Mouse (Mus musculus): ENCODE measurements around the gene Mrpl9. TPM values are rescaled to one million over a fixed set of nuclear protein-coding genes. Genes with fewer than 3 reads are reported as not detected.

Gene Mrpl9
- polyA plus RNA-seq, 1 experiment from 2014 or later, result 47.5 TPM

DNA sequence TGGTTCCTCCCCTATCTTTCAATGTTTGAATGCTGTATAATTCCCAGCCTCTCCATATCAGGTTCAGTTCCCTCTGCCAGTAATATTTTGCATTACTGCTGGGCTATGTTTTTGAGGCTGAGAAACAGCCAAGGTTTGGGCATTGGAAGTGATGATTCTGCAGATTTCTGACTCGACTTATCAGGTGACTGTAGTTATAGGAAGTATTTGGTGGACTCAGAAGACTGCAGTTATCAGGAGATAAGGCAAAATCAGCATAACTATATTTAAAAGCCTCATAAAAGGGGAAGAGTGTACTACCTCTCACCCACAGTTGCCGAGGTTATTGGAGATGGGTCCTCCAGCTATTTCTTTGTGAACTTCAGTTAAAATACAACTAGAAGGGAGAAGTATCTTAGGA is 12.1 kb upstream of the Mrpl9 start:
- no peak overlapping the region for H3K4me2 ChIP-seq
- no peak overlapping the region for H3K27ac ChIP-seq
- DNase-seq (no peak), ATAC-seq (ENCODE audit: low read depth) (no peak)
- WGBS (ENCODE audit: insufficient replicate concordance), result 14% methylated on average over 2 of the region's 2 CpGs
- H3K9ac ChIP-seq, result no peak overlapping the region
- no peaks in the 10 kb centered on the region for H3K4me1 ChIP-seq (replicated peaks)
- H3K4me3 ChIP-seq (replicated peaks), result no peak overlapping the region
- no peaks in the 10 kb centered on the region for H3K9me3 ChIP-seq (replicated peaks)
- no peaks in the 10 kb centered on the region for H3K27me3 ChIP-seq
- H3K36me3 ChIP-seq, result no peaks in the 10 kb centered on the region

DNA sequence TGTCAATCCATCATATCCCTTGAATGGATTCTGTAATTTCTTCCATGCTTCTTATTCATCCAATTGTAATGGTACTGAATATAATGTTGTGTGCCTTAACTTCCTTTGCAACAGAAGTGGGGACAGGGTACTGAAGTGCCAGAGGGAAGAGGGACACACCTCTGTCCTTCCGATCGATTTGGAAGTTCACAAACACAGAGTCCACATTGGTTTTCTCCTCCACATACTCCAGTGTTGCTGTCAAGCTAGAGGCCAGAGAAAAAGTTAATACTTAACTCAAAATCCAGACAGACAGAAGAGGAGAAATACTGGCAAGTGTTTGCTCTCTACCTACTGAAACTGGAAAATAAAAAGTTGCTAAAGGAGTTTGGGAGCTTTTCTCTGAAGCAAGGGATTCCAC is 8.8 kb upstream of the Mrpl9 start:
- WGBS (ENCODE audit: insufficient replicate concordance), result 69% methylated on average over 2 of the region's 2 CpGs
- H3K9ac ChIP-seq, result no peak overlapping the region
- ATAC-seq (ENCODE audit: low read depth), result no peak
- H3K4me2 ChIP-seq, result no peak overlapping the region
- H3K36me3 ChIP-seq, result no peaks in the 10 kb centered on the region
- H3K27ac ChIP-seq, result peak overlapping the region; percentile 16; the same call in 1 of the 2 replicates
- no peak overlapping the region for H3K4me3 ChIP-seq (replicated peaks)
- H3K9me3 ChIP-seq (replicated peaks), result no peaks in the 10 kb centered on the region
- H3K27me3 ChIP-seq, result 0 out of 2 replicates have a peak, but pooled peaks cover 4% of the 10 kb centered on the region
- no peak for DNase-seq
- H3K4me1 ChIP-seq (replicated peaks), result no peaks in the 10 kb centered on the region

DNA sequence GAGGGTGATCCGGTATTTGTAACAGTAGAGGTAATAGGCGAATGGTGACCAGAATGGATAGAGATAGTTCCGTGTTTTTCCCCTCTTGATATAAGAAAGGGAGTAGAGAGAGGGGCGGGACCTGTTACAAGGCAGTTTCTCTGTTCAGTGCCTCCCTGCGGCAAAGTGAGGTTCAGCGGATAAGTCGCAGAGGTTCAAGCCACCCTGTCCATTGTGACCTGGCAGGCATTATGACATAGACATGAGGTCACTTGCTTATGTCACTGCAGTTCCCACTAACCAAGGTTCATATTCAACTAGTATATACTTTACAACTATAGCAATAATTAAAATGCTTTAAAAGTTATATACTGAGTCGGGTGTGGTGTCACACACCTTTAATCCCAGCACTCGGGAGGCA is 6.7 kb upstream of the Mrpl9 start:
- peaks cover 12% of the 10 kb centered on the region for H3K27me3 ChIP-seq
- no peak overlapping the region for H3K4me3 ChIP-seq (replicated peaks)
- H3K9me3 ChIP-seq (replicated peaks), result no peaks in the 10 kb centered on the region
- H3K36me3 ChIP-seq, result no peaks in the 10 kb centered on the region
- H3K4me1 ChIP-seq (replicated peaks), result no peaks in the 10 kb centered on the region
- no peak overlapping the region for H3K9ac ChIP-seq
- no peak overlapping the region for H3K4me2 ChIP-seq
- ATAC-seq (ENCODE audit: low read depth), result no peak
- no peak overlapping the region for H3K27ac ChIP-seq
- 69% methylated on average over 9 of the region's 9 CpGs for WGBS (ENCODE audit: insufficient replicate concordance)
- no peak for DNase-seq

DNA sequence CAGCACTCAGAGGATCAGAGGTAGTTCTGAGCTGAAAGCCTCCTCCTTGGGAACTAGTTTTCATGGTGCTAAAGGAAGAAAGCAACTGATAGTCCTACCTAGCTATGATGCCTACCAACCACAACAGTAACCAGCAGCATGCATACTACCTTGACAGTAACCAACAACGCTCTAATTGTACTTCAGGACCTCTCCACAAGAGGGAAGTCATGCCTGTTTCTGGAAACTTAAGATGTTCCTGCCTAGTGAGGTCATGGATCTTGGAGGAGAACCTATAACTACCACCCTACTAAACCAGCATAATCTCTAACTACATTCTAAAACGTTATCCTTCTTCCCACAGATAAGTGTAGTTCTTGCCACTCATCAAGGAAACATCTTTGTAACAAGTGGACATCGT is 1.9 kb upstream of the Mrpl9 start:
- WGBS (ENCODE audit: insufficient replicate concordance), result 31% methylated on average over 3 of the region's 3 CpGs
- ATAC-seq (ENCODE audit: low read depth) (no peak), DNase-seq (no peak)
- Histone ChIP-seq H3K9me3 (replicated peaks) (no peaks in the 10 kb centered on the region), H3K9ac (no peak overlapping the region), H3K4me2 (no peak overlapping the region), H3K36me3 (peaks cover 19% of the 10 kb centered on the region), H3K4me3 (replicated peaks) (no peak overlapping the region), H3K4me1 (replicated peaks) (peaks cover 13% of the 10 kb centered on the region), H3K27ac (no peak overlapping the region), H3K27me3 (peaks cover 15% of the 10 kb centered on the region)

DNA sequence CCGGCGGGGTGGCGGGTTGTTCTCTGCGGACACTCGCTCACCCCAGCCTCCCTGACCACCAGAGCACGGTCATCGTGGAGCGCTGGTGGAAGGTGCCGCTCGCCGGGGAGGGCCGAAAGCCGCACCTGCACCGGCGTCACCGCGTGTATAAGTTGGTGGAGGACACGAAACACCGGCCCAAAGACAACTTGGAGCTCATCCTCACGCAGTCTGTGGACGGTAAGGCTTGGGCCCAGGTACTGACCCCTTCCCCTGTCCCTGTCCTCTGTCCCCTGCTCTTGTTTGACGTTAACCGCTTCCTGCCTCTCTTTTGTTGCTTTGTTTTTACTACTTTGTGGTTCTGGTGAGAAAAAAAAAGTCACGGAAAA is 463 bp downstream of the Mrpl9 start, which contains the start of gene Oaz3:
TSS of gene Oaz3 (minus strand) at position 319 of the 368 bp plus-strand sequence.
- H3K9ac ChIP-seq, result peak within 1 kb of the TSS; percentile 94
- DNase-seq (no peak), ATAC-seq (ENCODE audit: low read depth) (peak; percentile 66)
- peaks cover 43% of the 10 kb centered on the region for H3K36me3 ChIP-seq
- no peaks in the 10 kb centered on the region for H3K9me3 ChIP-seq (replicated peaks)
- peaks cover 13% of the 10 kb centered on the region for H3K4me1 ChIP-seq (replicated peaks)
- WGBS (ENCODE audit: insufficient replicate concordance), result 2% methylated on average over 24 of the region's 24 CpGs
- H3K27me3 ChIP-seq, result peaks cover 11% of the 10 kb centered on the region
- peak within 1 kb of the TSS; percentile 88 for H3K4me2 ChIP-seq
- peak within 1 kb of the TSS; percentile 69 for H3K27ac ChIP-seq
- H3K4me3 ChIP-seq (replicated peaks), result peak within 1 kb of the TSS; percentile 80

DNA sequence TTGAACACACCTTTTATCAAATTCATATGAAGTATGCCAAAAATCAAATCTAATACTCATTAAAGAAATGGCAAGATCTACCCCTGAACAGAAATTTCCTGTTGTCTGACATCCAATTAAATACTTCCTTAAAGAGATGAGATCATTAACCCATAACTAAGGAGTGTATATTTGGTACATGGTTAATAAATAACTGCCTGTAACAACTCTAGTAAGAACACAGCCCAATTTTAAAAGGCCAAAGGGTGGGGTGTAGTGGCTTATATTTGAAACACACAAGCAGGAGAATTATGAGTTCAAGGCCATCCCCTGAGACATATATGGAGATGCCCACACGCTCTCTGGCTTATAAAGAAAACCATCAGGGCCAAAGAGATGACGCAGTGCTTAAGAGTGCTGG is 6.3 kb downstream of the Mrpl9 start:
- ATAC-seq (ENCODE audit: low read depth) (no peak), DNase-seq (no peak)
- no peak overlapping the region for H3K4me2 ChIP-seq
- H3K27me3 ChIP-seq, result no peaks in the 10 kb centered on the region
- H3K4me1 ChIP-seq (replicated peaks), result peaks cover 10% of the 10 kb centered on the region
- no peak overlapping the region for H3K4me3 ChIP-seq (replicated peaks)
- H3K9me3 ChIP-seq (replicated peaks), result no peaks in the 10 kb centered on the region
- 82% methylated on average over 2 of the region's 2 CpGs for WGBS (ENCODE audit: insufficient replicate concordance)
- no peak overlapping the region for H3K27ac ChIP-seq
- H3K36me3 ChIP-seq, result peaks cover 53% of the 10 kb centered on the region
- no peak overlapping the region for H3K9ac ChIP-seq

DNA sequence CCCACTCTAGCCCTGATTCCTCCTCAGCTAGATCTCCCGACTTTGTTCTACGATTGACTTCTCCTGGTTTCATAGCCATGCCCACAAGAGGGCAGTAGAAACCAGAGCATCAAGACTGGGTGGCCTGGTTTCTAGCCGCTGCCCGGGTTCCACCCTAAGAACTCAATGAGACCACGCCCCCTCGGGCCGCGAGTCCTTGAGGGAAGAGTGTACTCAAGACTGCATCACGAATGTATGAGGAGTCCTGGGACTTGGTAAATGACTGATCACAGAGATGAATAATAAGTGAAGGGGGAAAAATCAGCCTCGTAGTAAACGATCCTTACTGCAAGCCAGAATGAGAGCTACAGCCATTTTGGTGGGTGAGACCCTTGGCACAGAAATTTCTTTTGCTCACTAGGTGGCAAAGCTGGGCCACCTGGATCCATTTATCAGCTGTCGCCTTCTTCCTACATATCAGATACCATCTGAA is 13.4 kb downstream of the Mrpl9 start:
- Histone ChIP-seq H3K9ac (no peak overlapping the region), H3K4me2 (peak overlapping the region; percentile 44), H3K36me3 (no peaks in the 10 kb centered on the region), H3K9me3 (replicated peaks) (no peaks in the 10 kb centered on the region), H3K27ac (no peak overlapping the region), H3K27me3 (0 out of 2 replicates have a peak, but pooled peaks cover 6% of the 10 kb centered on the region), H3K4me3 (replicated peaks) (peak overlapping the region; percentile 18; the same call in 1 of the 2 replicates), H3K4me1 (replicated peaks) (peaks cover 5% of the 10 kb centered on the region; the same call in 1 of the 2 replicates)
- WGBS (ENCODE audit: insufficient replicate concordance), result 4% methylated on average over 12 of the region's 12 CpGs
- DNase-seq, result peak; percentile 77
- peak; percentile 79 for ATAC-seq (ENCODE audit: low read depth)

DNA sequence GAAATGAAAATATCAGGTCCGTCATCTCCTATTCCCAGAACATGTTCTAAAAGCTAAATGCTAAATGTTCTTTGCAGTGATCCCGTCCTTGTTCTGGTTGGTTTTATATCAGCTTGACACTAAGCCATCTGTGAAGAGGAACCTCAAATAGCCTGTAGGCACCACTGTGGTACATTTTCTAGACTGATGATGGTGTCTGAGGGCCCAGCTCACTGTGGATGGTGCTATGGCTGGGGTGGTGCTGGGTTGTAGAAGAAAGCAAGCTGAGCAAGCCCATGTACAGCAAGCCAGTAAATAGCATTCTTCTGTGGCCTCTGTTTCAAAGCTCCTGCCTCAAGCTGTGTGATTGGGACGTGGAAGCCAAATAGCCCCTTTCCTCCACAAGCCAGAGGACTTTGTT is 13.9 kb downstream of the Mrpl9 start:
- H3K27me3 ChIP-seq, result 0 out of 2 replicates have a peak, but pooled peaks cover 6% of the 10 kb centered on the region
- no peak overlapping the region for H3K9ac ChIP-seq
- H3K4me3 ChIP-seq (replicated peaks), result no peak overlapping the region
- H3K36me3 ChIP-seq, result no peaks in the 10 kb centered on the region
- no peak overlapping the region for H3K27ac ChIP-seq
- ATAC-seq (ENCODE audit: low read depth) (no peak), DNase-seq (no peak)
- H3K9me3 ChIP-seq (replicated peaks), result no peaks in the 10 kb centered on the region
- peaks cover 3% of the 10 kb centered on the region; the same call in 1 of the 2 replicates for H3K4me1 ChIP-seq (replicated peaks)
- WGBS (ENCODE audit: insufficient replicate concordance), result 79% methylated on average over 3 of the region's 3 CpGs
- peak overlapping the region; percentile 44; the same call in 1 of the 2 replicates for H3K4me2 ChIP-seq

DNA sequence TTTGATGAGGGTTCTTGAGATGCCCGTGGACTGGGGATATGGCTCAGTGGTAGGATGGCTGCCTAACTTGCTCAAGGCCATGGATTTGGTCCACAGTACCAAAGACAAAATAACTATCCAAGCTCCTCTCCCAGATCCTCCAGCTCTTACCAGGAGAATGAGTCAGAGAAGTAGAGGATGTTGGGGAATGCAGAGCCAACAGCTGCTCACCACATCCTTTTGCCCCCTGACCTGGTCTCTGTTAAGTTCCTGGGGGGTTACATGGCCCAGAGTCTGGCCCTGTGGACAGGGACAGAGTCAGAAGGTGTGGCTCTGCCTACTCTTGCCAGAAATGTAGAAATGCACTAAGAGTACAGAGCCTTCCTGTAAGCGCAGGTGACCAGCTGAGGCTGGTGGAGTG is 16.7 kb downstream of the Mrpl9 start:
- ATAC-seq (ENCODE audit: low read depth), result no peak
- 73% methylated on average over 2 of the region's 2 CpGs for WGBS (ENCODE audit: insufficient replicate concordance)
- H3K27ac ChIP-seq, result no peak overlapping the region
- H3K9ac ChIP-seq, result no peak overlapping the region
- H3K9me3 ChIP-seq (replicated peaks), result no peaks in the 10 kb centered on the region
- H3K4me2 ChIP-seq, result no peak overlapping the region
- no peaks in the 10 kb centered on the region for H3K36me3 ChIP-seq
- 0 out of 2 replicates have a peak, but pooled peaks cover 6% of the 10 kb centered on the region for H3K27me3 ChIP-seq
- no peak for DNase-seq
- H3K4me1 ChIP-seq (replicated peaks), result peaks cover 3% of the 10 kb centered on the region; the same call in 1 of the 2 replicates
- no peak overlapping the region for H3K4me3 ChIP-seq (replicated peaks)

DNA sequence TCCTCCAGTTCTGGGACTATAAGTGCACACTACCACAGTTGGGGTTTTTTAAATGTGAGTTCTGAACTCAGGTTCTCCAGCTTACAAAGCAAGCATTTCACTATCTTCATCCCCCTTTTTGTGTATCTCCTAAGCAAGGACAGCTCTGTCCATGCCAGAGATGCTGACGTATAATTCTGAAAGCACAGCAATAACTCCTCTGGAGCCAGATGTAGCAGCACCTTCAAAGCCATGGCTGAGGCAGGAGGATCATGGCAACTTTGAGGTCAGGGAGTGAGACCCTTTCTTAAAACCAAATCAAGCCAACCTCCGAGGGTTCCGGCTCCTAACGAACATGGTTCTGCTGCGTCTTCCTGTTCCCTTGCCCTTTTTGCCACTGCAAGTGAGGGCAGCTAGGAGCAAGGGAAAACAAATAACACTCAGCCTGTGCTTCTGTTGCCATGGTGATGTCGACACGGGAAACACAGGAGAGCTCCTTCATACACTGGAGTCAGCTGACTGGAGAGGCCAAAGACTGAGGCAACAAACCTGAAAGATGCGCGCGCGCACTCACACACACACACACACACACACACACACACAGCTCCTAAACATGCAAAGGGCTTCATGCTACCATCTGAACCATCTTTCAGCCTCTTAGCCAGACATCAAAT is 20.9 kb downstream of the Mrpl9 start:
- no peaks in the 10 kb centered on the region for H3K9me3 ChIP-seq (replicated peaks)
- H3K4me2 ChIP-seq, result no peak overlapping the region
- ATAC-seq (ENCODE audit: low read depth) (no peak), DNase-seq (no peak)
- H3K4me3 ChIP-seq (replicated peaks), result no peak overlapping the region
- no peaks in the 10 kb centered on the region for H3K4me1 ChIP-seq (replicated peaks)
- H3K9ac ChIP-seq, result no peak overlapping the region
- no peaks in the 10 kb centered on the region for H3K36me3 ChIP-seq
- 70% methylated on average over 11 of the region's 11 CpGs for WGBS (ENCODE audit: insufficient replicate concordance)
- H3K27ac ChIP-seq, result no peak overlapping the region
- H3K27me3 ChIP-seq, result no peaks in the 10 kb centered on the region; the same call in 1 of the 2 replicates

DNA sequence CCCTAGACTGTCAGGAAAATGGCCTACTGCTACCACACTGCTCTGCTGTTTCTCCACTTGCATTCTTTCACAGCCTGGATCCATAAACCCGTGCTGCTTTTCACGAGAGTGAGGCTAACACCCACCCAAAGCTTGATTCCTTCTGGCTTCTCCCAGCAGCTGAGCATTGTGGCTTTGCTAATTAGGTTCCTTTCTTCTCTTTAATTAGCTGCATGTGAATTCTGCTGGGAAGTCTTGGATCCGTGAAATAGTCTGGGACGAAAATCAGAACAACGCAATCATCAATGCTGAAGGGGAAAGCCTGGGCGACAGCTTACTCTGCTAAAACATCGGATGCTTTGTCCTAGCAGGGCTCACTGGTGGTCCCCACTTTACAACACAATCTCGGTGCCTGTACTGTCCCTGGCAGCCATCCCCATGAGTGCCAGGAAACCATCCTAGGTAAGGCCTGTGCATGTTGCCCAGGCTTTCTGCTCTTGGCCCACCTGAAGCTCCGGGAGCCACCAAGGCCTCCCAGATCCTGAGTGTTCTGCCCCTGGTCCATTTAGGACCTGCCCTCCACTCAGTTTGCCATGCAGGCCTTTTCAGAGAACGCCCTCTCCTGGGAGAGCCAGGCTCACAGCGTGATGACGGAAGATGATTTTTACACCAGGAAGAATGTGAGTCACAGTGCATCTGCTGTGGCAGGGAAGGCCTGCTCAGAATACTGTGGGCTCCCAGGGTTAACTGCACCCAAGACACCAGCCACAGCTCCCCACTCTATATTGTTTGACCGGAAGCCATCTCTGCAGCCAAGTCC is 22.7 kb downstream of the Mrpl9 start:
- no peak overlapping the region for H3K27ac ChIP-seq
- H3K4me3 ChIP-seq (replicated peaks), result no peak overlapping the region
- no peak overlapping the region for H3K9ac ChIP-seq
- no peak for ATAC-seq (ENCODE audit: low read depth)
- 61% methylated on average over 13 of the region's 13 CpGs for WGBS (ENCODE audit: insufficient replicate concordance)
- no peak overlapping the region for H3K4me2 ChIP-seq
- no peak for DNase-seq
- no peaks in the 10 kb centered on the region for H3K36me3 ChIP-seq
- no peaks in the 10 kb centered on the region; the same call in 1 of the 2 replicates for H3K27me3 ChIP-seq
- H3K9me3 ChIP-seq (replicated peaks), result no peaks in the 10 kb centered on the region
- no peaks in the 10 kb centered on the region for H3K4me1 ChIP-seq (replicated peaks)

Measured in liver, embryonic 13.5 days (tissue).